Mouse (Mus musculus): ENCODE measurements around the gene Gch1. TPM values are rescaled to one million over a fixed set of nuclear protein-coding genes. Genes with fewer than 3 reads are reported as not detected.

Gch1 gene
- total and polyA plus RNA-seq, 3 experiments, result 4.4 to 6.6 TPM; not detected in 1

DNA sequence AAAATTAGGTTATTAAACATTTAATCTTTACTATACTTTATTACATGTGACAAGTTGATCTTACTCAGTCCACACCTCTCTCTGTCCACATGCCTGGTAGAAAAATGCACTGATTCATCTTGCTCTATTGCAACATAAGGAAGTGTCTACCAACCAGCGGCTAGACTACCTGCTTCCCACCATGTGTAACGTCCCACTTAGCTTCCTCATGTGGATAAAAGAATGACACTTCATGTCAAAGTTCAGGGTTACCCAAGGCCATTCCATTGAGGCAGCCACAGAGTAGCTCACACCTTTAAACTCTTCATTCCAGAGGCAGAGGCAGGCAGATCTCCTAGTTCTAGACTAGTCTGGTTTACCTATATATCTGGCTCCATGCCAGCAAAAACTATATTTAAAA lies 2.7 kb downstream of the Gch1 start:
- Histone ChIP-seq H3K27me3 (ENCODE audit: control insufficient read depth in 1 of 2, insufficient read depth in 2 of 2, low read length in 2 of 2) (no peaks in the 10 kb centered on the region), H3K4me1 (ENCODE audit: control insufficient read depth in 1 of 2, insufficient read depth in 2 of 2, low read length in 2 of 2) (peaks cover 10 to 11% of the 10 kb centered on the region in 2 experiments; a peak in 3 of 4 replicates), H3K9ac (ENCODE audit: control insufficient read depth, low read depth, low read length, poor library complexity, severe bottlenecking) (no peak overlapping the region), H3K79me2 (ENCODE audit: control insufficient read depth, insufficient read depth, low read length, poor library complexity) (peaks cover 14% of the 10 kb centered on the region), H3K4me3 (ENCODE audit: control insufficient read depth in 1 of 2, insufficient read depth in 1 of 2, low read depth in 2 of 2, low read length in 2 of 2) (no peak overlapping the region), H3K27ac (ENCODE audit: control insufficient read depth, low read depth, low read length) (no peak overlapping the region), H3K36me3 (ENCODE audit: control insufficient read depth in 1 of 2, insufficient read depth in 2 of 2, low read length in 2 of 2) (peaks cover 0 to 15% of the 10 kb centered on the region in 2 experiments; a peak in 2 of 4 replicates), H3K9me3 (replicated peaks; ENCODE audit: insufficient read depth, low read length) (no peaks in the 10 kb centered on the region)
- DNase-seq (ENCODE audit: low read depth, low spot score), result no peak
- TF ChIP-seq KAT2A (conservative IDR thresholded peaks at IDR 0.05; ENCODE audit: low read depth, low read length) (no peak), POLR2A (IDR thresholded peaks at IDR 0.05; ENCODE audit: control insufficient read depth in 1 of 2, insufficient read depth in 1 of 2, low read depth in 1 of 2, low read length in 2 of 2, poor library complexity in 1 of 2) (no peak), ZNF384 (IDR thresholded peaks at IDR 0.05; ENCODE audit: low read depth, low read length) (peak; percentile 14; the same call in 1 of the 2 replicates), POLR2AphosphoS2 (IDR thresholded peaks at IDR 0.05; ENCODE audit: low read length) (no peak), MXI1 (IDR thresholded peaks at IDR 0.05; ENCODE audit: low read depth, low read length) (no peak), MAZ (IDR thresholded peaks at IDR 0.05; ENCODE audit: low read depth, low read length) (no peak), RCOR1 (IDR thresholded peaks at IDR 0.05; ENCODE audit: low read depth, low read length) (no peak)

- no peak overlapping the region for H3K9ac ChIP-seq (ENCODE audit: control insufficient read depth, low read depth, low read length, poor library complexity, severe bottlenecking)
- H3K79me2 ChIP-seq (ENCODE audit: control insufficient read depth, insufficient read depth, low read length, poor library complexity), result peaks cover 3% of the 10 kb centered on the region; the same call in 1 of the 2 replicates
- no peaks in the 10 kb centered on the region for H3K9me3 ChIP-seq (replicated peaks; ENCODE audit: insufficient read depth, low read length)
- H3K27ac ChIP-seq (ENCODE audit: control insufficient read depth, low read depth, low read length), result no peak overlapping the region
- H3K4me1 ChIP-seq (ENCODE audit: control insufficient read depth in 1 of 2, insufficient read depth in 2 of 2, low read length in 2 of 2), result peaks cover 0 to 5% of the 10 kb centered on the region in 2 experiments; a peak in 2 of 4 replicates
- peaks cover 0 to 3% of the 10 kb centered on the region in 2 experiments; a peak in 3 of 4 replicates for H3K36me3 ChIP-seq (ENCODE audit: control insufficient read depth in 1 of 2, insufficient read depth in 2 of 2, low read length in 2 of 2)
- no peaks in the 10 kb centered on the region for H3K27me3 ChIP-seq (ENCODE audit: control insufficient read depth in 1 of 2, insufficient read depth in 2 of 2, low read length in 2 of 2)
- DNase-seq (ENCODE audit: low read depth, low spot score), result peak; percentile 78
- H3K4me3 ChIP-seq (ENCODE audit: control insufficient read depth in 1 of 2, insufficient read depth in 1 of 2, low read depth in 2 of 2, low read length in 2 of 2), result no peak overlapping the region
- peak; percentile 49 for TF ChIP-seq SMC3 (IDR thresholded peaks at IDR 0.05; ENCODE audit: low read depth, low read length)
- TF ChIP-seq RCOR1 (IDR thresholded peaks at IDR 0.05; ENCODE audit: low read depth, low read length), result peak; percentile 20; the same call in 1 of the 2 replicates
- no peak for TF ChIP-seq POLR2AphosphoS5 (IDR thresholded peaks at IDR 0.05; ENCODE audit: borderline replicate concordance, low read depth, low read length)
- TF ChIP-seq POLR2A (IDR thresholded peaks at IDR 0.05; ENCODE audit: control insufficient read depth in 1 of 2, insufficient read depth in 1 of 2, low read depth in 1 of 2, low read length in 2 of 2, poor library complexity in 1 of 2), result no peak
- TF ChIP-seq MYC (IDR thresholded peaks at IDR 0.05; ENCODE audit: low read depth, low read length), result no peak
- TF ChIP-seq EP300 (IDR thresholded peaks at IDR 0.05; ENCODE audit: low read depth in 1 of 2, low read length in 2 of 2), result no peak
- TF ChIP-seq MAZ (IDR thresholded peaks at IDR 0.05; ENCODE audit: low read depth, low read length), result no peak
- no peak for TF ChIP-seq CHD1 (IDR thresholded peaks at IDR 0.05; ENCODE audit: low read depth, low read length)
- TF ChIP-seq E2F4 (IDR thresholded peaks at IDR 0.05; ENCODE audit: borderline replicate concordance, low read depth, low read length), result no peak
- no peak for TF ChIP-seq ETS1 (IDR thresholded peaks at IDR 0.05; ENCODE audit: low read depth, low read length)
- 0 out of 2 replicates have a peak, but pooled peaks have one; percentile 12 for TF ChIP-seq SIN3A (IDR thresholded peaks at IDR 0.05; ENCODE audit: low read length)
- no peak for TF ChIP-seq TAL1 (IDR thresholded peaks at IDR 0.05; ENCODE audit: low read length)
- no peak for TF ChIP-seq CHD2 (IDR thresholded peaks at IDR 0.05; ENCODE audit: low read length)
- no peak for TF ChIP-seq MXI1 (IDR thresholded peaks at IDR 0.05; ENCODE audit: low read depth, low read length)
- no peak for TF ChIP-seq USF2 (IDR thresholded peaks at IDR 0.05; ENCODE audit: borderline replicate concordance in 1 of 2, insufficient read depth in 1 of 2, low read depth in 1 of 2, low read length in 2 of 2)
- TF ChIP-seq TBP (IDR thresholded peaks at IDR 0.05; ENCODE audit: low read depth, low read length), result no peak
- TF ChIP-seq KAT2A (conservative IDR thresholded peaks at IDR 0.05; ENCODE audit: low read depth, low read length), result no peak
- no peak for TF ChIP-seq JUND (IDR thresholded peaks at IDR 0.05; ENCODE audit: low read depth, low read length)
- TF ChIP-seq MAX (IDR thresholded peaks at IDR 0.05; ENCODE audit: low read length), result no peak
- no peak for TF ChIP-seq ZKSCAN1 (IDR thresholded peaks at IDR 0.05; ENCODE audit: low read depth, low read length)
- peak; percentile 12 to 58 (median 54); a peak in 4 of 6 replicates for TF ChIP-seq CTCF (IDR thresholded peaks at IDR 0.05 in 2 of 3, conservative IDR thresholded peaks at IDR 0.05 in 1 of 3; ENCODE audit: control insufficient read depth in 1 of 3, insufficient read depth in 1 of 3, low read depth in 2 of 3, low read length in 3 of 3, poor library complexity in 1 of 3, severe bottlenecking in 1 of 3)
- no peak for TF ChIP-seq TCF12 (IDR thresholded peaks at IDR 0.05; ENCODE audit: low read depth, low read length)
- TF ChIP-seq MEF2A (IDR thresholded peaks at IDR 0.05; ENCODE audit: extremely low read depth, insufficient replicate concordance, low read depth, low read length, poor library complexity, severe bottlenecking), result no peak
- peak; percentile 25 for TF ChIP-seq RAD21 (IDR thresholded peaks at IDR 0.05; ENCODE audit: low read depth, low read length)
- TF ChIP-seq MYB (IDR thresholded peaks at IDR 0.05; ENCODE audit: low read depth, low read length), result no peak
- no peak for TF ChIP-seq HCFC1 (IDR thresholded peaks at IDR 0.05; ENCODE audit: low read depth, low read length)
- no peak for TF ChIP-seq NRF1 (IDR thresholded peaks at IDR 0.05; ENCODE audit: insufficient read depth, low read depth, low read length, poor library complexity, severe bottlenecking)
Observed at GRCm38 (mm10) chr14:47181497-47182290, 7.5 kb downstream of the Gch1 start.

Measured in MEL (cell line).